Mouse (Mus musculus) A20 (cell line): ENCODE results near the gene Cnst.

Experiments used
- DNase-seq: peaks from one replicate; pipeline ENCODE4 v3.0.0-alpha.2; 2011; ENCODE audit warnings: low read depth, low spot score

Cnst gene

DNA sequence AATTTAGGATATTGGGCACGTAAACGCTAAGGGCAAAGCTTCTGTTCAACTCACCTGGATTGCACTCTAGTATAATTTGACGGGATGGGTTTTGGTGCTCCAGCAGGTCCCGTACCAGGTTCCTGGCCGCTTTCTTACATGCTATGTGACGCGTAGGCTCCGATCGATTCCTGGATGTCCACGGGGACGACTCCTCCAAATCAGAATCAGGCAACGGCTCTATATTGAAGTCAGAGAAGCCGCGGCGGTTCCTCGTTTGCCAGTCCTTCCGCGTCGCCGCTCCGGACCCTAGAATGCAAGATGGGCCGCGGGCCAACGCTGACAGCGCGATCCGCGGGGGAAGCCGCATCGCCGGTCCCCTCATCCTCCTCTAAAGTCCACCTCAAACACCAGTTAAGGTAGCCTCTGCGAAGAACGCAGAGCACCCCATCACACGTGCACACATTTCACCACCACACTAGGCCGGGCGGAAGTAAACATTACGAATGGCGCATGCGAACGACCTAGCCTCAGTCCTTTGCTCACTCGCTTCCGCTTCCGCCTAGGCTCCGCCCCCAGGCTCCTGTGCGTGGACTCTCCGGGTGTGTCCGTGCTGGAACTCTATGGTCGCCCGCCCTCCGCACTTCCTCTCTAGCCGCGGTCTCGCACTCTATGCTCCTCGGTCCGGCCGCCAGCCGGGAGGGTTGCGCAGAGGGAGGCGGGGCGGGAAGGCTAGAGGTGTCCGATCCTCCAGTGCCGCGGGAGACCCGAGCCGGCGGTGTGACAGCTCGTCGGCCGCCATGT, at the start of gene Cnst, which contains the start of gene Tfb2m:
Gene Cnst, plus strand, starts transcription at position 603 of the 783 bp plus-strand sequence.
Gene Tfb2m, minus strand, starts transcription at position 500 of the 783 bp plus-strand sequence.
- DNase-seq: peak; percentile 99

DNA sequence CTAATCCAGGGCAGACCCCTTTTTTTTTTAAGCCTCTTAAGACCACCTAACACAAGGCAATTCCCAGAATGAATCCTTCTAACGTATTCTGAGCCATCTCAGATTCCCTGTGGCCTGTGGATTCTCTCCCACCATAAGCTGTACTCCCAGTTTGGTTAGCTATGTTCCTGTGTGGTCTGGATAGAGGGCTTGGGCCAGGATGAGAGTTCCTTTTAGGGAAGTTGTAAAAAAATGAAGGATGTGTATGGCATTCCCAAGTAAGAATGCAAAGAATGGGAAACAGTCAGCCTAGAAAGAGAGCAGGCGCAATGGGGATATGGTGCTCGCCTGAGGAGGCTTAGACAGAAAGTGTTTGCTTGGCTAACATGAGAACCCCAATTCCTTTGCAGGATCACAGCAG, 46.9 kb upstream of the Cnst start:
- DNase-seq: no peak

DNA sequence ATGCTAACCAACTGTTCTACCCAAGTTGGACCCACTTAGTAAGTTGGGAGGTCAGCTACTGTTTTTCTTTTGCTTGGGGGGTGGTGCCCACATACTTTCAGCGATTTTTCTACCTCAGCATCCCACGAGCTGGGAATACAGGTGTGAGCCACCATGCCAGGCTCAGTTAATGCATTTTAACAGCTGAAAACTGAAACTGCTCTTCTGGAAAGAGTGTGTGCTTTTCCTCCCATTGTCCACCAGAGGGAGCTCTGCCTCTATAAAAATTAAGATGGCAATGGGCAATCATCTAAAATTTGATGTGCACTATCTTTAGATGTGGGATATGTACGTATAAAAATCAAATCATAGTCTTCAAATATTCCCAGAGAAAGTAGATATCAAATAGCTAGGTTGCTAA, 43.6 kb upstream of the Cnst start:
- peak; percentile 56 for DNase-seq

DNA sequence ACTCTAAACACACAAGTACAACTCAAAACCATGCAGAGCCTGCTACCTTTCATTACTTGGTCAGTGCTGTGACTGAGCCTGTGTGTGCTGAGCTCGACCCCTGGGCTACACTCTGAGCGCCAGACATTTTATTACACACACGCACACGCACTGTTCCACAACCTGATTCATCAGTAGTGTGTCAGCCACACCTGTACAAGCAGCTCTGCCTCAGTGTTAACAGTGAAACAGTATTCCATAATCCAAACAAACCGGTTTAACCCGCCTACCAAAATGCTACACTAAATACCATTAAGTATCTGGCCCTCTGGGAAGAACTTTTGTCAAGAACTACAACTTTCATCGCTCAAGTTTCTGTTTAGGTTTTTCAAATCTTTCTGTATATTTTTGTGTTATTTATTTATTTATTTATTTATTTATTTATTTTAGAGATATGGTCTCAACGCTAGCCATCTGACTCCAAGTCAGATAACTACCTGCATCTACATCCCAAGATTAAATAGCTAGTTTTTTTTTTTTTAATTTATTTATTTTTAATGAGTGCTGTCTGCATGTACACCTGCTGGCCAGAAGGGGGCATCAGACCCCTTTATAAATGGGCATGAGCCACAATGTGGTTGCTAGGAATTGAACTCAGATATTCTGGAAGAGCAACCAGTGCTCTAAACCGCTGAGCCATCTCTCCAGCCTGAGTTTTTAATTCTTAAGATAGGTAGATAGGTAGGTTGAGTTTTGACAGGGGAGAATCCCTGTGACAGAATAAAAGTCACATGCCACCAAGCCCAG, 39.4 kb upstream of the Cnst start:
- peak; percentile 74 for DNase-seq

DNA sequence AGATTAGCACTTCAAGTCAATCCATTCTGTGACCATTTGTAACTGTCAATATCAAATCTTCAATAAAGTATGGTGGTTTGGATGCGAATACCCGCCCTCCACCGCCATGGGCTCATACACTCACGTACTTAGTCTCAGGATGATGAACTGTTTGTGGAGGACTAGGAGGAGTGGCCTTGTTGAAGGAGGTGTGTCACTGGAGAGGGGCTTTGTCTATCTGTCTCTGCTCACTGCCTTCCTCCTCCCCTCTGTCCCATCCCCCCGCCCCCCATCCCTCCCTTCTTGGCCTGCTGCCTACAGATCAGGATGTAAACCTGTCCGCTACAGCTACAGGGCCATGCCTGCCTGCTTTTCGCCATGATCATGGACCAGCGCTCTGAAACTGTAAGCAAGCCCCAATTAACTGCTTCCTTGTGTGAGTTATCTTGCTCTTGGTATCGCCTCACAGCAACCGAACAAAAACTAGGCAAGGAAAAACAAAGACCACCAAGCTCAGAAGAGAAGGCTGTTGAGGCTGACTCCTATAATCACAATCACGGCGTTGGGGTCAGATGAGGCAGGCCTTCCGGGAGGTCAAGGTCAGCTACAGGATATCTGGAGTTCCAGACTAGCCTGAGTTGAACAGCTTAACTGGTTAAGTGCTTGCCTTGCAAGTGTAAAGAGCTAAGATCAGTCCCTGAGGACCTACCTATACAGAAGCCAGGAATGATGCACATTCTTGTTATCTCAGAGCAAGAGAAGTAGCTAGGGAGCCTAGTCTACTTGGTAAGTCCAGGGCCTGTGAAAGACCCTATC, 35.4 kb upstream of the Cnst start:
- no peak for DNase-seq

DNA sequence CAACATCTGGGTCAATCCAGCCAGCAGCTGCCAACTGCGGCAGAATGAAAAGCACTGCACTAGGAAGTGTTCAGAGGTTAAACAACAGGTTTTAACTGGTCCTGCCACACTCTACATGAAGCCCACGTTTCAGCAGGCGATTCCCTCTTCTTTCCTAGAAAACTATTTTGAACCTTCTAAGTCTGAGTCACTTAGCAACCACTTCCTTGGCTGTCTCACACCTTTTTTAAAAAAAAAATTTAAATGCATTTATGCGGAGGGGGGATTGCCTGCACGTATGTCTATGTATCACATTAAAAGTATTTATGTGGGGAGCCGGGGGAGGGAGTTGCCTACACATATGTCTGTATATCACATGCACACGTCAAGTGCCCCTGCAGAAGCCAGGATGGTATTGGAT, 34.3 kb upstream of the Cnst start:
- DNase-seq: no peak

DNA sequence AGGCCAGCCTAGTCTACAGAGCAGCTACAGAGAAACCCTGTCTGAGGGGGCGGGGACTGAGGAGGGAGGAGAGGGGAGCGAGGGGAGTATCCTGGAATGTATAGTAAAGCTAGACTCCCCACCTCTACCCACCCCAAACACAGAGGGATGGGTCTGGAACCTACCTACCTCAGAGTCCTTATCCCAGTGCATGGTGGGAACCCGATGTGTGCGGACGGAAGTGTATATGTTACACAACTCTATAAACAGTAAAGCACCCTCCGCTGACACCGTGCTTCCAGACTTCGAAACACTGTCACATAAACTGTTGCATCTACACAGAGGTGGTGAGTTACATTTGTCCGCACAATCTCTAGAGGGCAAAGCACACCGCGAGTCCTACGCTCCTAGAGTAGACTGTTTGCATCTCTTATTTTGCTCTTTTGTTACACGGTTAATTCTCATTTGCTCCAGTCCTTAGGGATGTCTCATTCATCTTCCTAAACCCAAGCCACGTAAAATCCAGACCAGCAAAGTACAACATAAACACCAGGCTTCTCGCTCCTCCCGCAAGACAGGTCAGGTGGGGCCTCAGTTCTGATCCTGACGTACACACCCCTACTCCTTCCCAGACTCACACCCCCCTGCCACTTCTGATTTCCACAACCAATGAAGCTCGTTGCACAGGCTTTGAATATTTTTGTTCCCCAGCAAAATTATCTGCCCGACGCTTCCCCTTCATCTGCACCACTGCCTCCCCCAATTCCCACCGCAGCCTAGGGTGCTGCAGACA, 29.0 kb upstream of the Cnst start:
- DNase-seq: peak; percentile 63

DNA sequence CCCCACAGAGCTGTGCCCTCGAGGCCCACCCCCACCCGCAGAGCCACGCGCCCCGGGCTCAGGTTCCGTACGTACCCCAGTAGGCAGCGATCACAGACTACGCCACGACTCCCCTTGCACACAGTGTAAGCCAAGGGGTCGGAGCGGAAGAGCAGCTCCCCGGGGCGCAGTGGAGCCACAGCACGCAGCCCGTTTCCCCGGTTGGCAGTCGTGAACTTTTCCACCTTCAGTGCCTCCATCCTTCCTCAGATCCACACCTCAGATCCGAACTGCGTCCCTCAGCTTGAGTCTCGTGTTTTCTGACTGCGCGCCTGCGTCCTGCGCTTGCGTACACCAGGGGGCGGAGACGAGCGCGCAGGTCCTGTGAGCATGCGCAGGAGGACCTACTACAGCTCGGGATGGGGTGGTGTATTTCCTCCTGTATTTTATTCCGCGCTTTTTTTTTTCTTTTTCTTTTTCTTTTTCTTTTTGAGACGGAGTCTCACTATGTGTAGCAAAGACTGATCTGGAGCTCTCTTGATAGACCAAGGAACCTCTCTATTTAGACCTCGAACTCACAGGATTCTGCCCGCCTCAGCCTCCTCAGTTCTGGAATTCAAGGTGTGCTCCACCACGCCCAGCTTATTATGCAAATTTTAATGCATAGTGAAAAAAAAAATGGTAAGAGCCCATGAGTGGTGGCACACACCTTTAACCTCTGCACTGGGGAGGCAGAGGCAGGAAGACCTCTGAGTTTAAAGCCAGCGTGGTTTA, 28.3 kb upstream of the Cnst start, which contains the start of gene Smyd3:
Gene Smyd3, minus strand, starts transcription at position 329 of the 753 bp plus-strand sequence.
- peak; percentile 95 for DNase-seq

DNA sequence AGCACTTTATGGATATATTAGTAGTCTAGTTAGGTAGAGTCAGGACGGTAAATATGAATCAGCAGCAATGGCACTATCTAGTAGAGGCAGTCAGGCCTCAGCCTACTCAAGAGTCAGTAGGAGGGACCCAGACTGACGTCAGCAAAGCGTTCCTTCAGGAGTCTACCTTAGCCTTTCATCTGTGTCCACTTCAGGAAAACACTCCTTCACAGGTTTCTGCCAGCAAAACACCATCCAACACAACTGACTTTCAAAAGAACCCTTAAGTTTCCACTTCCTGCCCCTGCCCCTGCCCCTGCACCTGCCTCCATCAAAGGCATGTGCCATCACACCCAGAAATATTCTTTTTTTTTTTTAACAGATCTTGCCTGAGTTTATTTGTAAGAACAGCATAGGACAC, 26.3 kb upstream of the Cnst start:
- DNase-seq: no peak

DNA sequence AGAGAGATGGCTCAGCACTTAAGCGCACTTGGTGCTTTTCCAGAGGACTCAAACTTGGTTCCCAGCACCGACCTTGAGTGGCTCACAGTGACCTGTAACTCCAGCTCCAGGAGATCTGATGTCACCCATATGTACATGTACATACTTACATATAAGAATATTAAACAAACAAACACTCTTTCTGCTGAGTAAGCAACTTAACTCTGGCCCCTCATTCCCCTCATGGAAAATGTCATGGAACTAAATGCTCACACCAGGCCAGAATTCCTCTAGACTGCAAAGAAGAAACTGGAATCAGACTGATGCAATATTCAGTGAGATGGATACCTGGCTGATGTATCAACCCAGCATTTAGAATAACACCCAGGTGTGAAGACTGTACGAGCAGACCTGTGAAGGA, 7.1 kb upstream of the Cnst start:
- no peak for DNase-seq

DNA sequence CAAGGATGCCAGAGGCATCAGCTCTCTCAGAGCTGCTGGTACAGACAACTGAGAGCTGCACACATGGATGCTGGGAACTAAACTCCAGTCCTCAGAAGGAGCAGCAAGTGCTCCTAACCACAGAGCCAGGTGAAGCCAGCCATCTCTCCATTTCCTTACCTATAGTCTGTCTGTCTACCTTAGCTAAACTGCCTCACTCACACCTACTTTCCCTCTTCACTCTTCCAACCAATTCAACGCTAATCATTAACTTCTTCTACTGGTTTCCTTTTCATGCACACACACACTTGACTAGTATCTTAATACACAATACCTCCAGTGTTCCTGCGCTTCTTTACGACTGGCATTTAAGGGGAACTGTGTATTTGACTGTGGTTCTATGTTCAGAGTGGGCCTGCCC, 6.3 kb upstream of the Cnst start:
- DNase-seq: no peak

DNA sequence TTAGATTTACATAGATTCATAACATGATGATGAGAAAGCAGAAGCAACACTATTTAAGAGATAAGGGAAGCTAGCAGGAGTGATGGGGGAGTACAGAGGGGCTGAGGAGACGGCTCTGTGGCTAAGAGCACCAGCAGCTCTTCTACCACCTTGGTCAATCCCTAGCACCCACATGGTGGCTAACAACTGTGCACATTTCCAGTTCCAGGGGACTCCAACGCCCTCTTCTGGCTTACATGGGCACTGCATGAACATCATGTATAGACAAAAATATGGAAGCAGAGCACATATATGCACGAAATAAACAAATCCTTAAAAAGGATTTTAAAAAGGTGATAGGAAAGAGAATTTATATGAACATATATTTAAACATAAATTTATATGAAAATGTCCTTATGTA, 4.7 kb upstream of the Cnst start:
- peak; percentile 57 for DNase-seq

DNA sequence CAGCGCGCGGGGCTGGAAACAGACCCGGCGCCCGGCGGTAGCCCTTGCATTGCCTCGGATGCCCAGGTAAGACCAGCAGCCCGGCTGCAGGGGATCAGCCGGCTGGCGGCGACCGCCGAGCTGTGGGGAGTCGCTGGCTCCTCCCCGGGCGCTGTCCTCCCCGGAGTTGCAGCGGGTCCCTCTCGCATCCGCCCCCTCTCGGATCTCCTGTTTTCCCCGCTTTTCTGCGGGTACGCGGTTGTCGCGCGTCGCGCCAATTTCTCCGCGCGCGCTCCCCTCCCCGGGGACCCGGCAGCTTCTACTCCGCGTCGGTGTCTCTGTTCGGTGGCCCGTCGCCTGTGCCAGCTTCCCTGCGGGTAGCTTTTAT, 364 bp downstream of the Cnst start:
- DNase-seq: no peak

DNA sequence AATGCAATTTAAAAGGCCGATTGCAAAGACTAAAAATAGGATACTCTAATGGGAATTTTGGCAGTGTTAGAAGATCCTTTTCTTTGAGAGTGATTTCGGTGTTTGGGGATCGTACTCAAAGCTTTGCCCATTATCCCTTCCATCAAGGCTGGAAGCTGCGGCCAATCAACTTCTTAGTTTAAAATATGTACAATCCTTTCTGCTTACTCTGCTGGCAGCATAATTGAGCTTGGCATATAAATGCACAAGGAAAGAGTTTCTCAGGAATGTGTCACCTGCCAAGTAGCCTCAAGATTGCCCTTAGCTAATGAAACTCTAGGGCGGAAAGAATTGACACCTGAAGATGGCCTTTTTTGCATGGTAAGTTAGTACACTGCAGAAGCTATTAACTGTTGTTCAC, 1.0 kb downstream of the Cnst start:
- DNase-seq: peak; percentile 72

DNA sequence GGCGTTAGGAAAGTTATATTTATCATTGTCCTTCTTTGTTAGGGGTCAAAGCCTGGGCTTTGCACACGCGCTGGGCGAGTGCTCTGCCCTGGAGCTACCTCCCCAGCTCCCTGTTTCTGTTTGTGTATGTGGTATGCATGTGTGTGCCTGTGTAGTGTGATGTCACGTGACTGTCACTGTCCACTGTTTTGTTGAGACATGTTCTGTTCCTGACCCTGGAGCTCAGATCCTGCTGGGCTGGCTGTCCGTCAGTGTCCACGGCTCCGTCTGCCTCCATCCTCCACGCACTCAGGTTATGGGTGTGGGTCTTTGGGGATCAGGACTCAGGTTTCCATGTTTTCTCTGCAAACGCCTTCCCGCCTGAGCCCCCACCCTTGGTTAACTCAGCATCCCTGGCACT, 2.0 kb downstream of the Cnst start:
- peak; percentile 72 for DNase-seq

DNA sequence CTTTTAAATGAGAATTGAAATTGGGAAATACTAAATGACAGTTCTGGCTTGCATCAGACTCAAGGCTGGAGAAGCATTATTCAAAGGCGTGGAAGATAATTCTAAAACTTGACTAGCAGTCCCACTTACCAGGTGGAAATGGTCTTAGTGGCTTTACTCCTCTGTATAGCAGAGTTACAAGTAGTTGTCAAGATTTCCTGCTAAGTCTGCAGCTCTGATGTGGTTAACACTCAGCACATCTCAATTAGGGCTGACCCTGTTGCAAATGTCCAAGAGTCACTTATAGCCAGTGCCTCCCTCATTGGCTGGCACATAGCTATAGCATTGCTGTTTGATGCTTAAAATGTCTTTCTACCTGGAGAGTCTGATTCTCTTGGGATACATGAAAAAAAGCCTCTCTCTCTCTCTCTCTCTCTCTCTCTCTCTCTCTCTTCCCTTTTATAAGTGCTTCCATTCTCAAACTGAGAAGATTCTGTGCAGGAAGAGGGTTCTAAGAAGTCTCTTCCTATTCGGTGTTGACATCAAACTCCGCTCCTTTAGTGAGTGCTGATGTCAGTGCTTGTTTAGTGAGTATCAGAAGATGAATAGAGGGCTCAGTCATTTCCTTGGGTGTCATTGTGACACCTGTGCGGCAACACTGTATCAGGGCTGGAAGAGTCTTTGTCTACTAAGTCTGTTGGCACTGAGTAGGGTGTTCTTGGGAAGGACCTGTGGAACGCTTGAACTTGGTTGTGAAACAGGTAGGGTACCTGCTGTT, 3.0 kb downstream of the Cnst start:
- DNase-seq: peak; percentile 53

DNA sequence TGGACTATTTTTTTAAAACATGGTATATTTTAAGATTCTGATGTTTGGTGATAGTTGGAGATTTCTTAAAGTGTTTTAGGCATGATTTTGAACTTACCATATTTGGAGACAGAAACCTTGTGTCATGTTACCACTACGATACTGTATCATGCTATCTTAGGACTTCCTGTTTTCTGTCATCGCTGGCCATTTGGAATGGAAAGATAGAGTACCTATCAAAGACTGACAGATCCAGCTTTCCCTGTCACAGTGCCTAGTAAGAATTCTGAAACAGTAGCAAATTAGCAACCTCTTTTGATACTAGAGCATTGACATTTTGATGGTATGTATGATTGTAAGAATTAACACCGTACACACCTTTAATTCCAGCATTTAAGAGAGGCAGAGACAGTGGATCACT, 5.2 kb downstream of the Cnst start:
- peak; percentile 78 for DNase-seq

DNA sequence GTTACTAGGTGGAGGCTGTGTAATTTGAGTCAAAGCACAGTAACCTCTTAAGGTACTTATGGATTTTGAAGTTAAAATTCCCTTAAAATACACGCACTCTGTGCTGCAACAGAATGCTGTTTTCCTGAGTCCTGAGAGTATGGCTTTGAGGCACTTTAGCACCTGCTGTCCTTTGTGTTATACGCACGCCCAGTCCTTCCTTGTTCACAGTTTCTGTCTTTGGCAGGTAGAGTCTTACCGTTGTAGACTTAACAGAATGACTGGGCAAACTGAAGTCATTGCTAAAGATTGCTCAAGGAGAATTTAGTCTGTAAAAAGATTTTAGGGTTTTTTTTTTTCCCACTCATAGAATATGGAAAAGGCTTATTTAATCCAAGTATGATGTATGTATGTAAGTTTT, 5.8 kb downstream of the Cnst start:
- DNase-seq: peak; percentile 76

DNA sequence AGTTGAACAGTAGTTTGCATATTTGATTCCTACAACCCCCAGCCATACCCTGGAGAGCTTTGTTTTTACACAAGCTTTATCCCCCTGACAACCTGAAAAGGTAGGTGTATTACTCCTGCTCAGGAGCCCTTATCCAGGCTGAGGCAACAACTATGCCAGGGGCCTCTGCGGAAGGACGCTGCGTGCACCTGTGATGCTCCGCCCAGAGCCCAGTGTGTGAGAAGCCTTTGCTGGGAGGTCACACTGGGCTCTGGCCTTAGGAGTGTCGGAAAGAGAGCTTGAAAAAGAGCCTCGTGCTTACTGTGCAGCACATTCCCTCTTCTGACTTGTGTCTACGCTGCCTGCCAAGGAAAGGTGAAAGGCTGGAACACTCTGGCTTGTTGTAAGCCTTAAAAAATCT, 6.6 kb downstream of the Cnst start:
- DNase-seq: peak; percentile 90
